Mouse (Mus musculus) intestine, embryonic 16.5 days (tissue): Measurements from ENCODE around the gene Trim34a. TPM values are rescaled to one million over a fixed set of nuclear protein-coding genes. Genes with fewer than 3 reads are reported as not detected.
A peak's percentile ranks its signal among the peaks of the same experiment; 100 is the strongest.
"Not testable (repeated sequence)": the region's sequence is repeated elsewhere in the genome, so short reads cannot be mapped to it uniquely, and the experiment has no call there.

Experiments
- ATAC-seq: fragments of 200-750 bp; cut with Nextera tagmentation; 2 replicates; pipeline ENCODE4 v1.8.0; 2017; ENCODE audit warnings: moderate TSS enrichment, moderate library complexity
- H3K27ac ChIP-seq: fragments of 300-500 bp; sonication (generic); 2 replicates; pipeline ENCODE4 v1.5.1; 2014; ENCODE audit warnings: mild to moderate bottlenecking, low read length
- H3K27me3 ChIP-seq: fragments of 300-500 bp; sonication (generic); replicated peaks from 2 replicates; pipeline ENCODE4 v1.6.1; 2014; ENCODE audit warnings: low read length, control low read depth, mixed read lengths; ENCODE audit not compliant: control insufficient read depth, insufficient read depth
- H3K36me3 ChIP-seq: fragments of 300-500 bp; sonication (generic); 2 replicates; pipeline ENCODE4 v1.6.1; 2014; ENCODE audit warnings: low read length, control low read depth; ENCODE audit not compliant: control insufficient read depth, insufficient read depth
- H3K4me1 ChIP-seq: fragments of 300-500 bp; sonication (generic); 2 replicates; pipeline ENCODE4 v1.6.1; 2014; ENCODE audit warnings: low read length, control low read depth, mixed read lengths; ENCODE audit not compliant: control insufficient read depth, insufficient read depth
- H3K4me2 ChIP-seq: fragments of 300-500 bp; sonication (generic); 2 replicates; pipeline ENCODE4 v1.6.1; 2014; ENCODE audit warnings: low read depth, low read length, control low read depth
- H3K4me3 ChIP-seq: fragments of 300-500 bp; sonication (generic); 2 replicates; pipeline ENCODE4 v1.5.1; 2014; ENCODE audit warnings: mild to moderate bottlenecking, low read length
- H3K9ac ChIP-seq: fragments of 300-500 bp; sonication (generic); 2 replicates; pipeline ENCODE4 v1.6.1; 2014; ENCODE audit warnings: low read depth, low read length
- H3K9me3 ChIP-seq: fragments of 300-500 bp; sonication (generic); 2 replicates; pipeline ENCODE4 v1.6.1; 2016; ENCODE audit warnings: low read length, control low read depth; ENCODE audit not compliant: control insufficient read depth
- WGBS: fragments of 180-500 bp; shearing (Covaris S2); extraction: QIAGEN DNeasy Blood & Tissue Kit; methylation state at CpG from one replicate; pipeline ENCODE4 v1.1.7; 2014; 5-methylcytosine and 5-hydroxymethylcytosine counted together
- polyA plus RNA-seq: library from polyadenylated mRNA; unstranded; fragments of >200 nt; fragmentation: Nextera tagmentation; extraction: Ambion mirVana; gene quantifications from 2 replicates; pipeline ENCODE4 v1.2.1, GENCODE M21; 2015

The Trim34a gene
- polyA plus RNA-seq, 1 experiment from 2014 or later = 2.0 TPM

- H3K27me3 ChIP-seq = no peaks in the 10 kb centered on the region
- no peak overlapping the region for H3K27ac ChIP-seq
- H3K36me3 ChIP-seq = no peaks in the 10 kb centered on the region
- no peak overlapping the region for H3K4me3 ChIP-seq
- H3K9me3 ChIP-seq = no peaks in the 10 kb centered on the region
- H3K4me1 ChIP-seq = 0 out of 2 replicates have a peak, but pooled peaks cover 3% of the 10 kb centered on the region
- WGBS = 67% methylated on average over 1 of the region's 1 CpGs
- H3K9ac ChIP-seq = no peak overlapping the region
- no peak for ATAC-seq
- no peak overlapping the region for H3K4me2 ChIP-seq
These were observed 641 bp upstream of the Trim34a start for GRCm38 (mm10) chr7:104243616-104244015.

- H3K27ac ChIP-seq, H3K4me3 ChIP-seq, ATAC-seq, H3K27me3 ChIP-seq, H3K9me3 ChIP-seq, H3K4me1 ChIP-seq, H3K9ac ChIP-seq, H3K36me3 ChIP-seq, H3K4me2 ChIP-seq: not testable (repeated sequence)
- 78% methylated on average over 4 of the region's 4 CpGs for WGBS
These were observed 16.1 kb downstream of the Trim34a start for GRCm38 (mm10) chr7:104260380-104260779.

GRCm38 (mm10) chr7:104265335-104265734 lies 21.1 kb downstream of the Trim34a start:
- not testable (repeated sequence) for ATAC-seq, H3K9ac ChIP-seq, H3K4me2 ChIP-seq, H3K27me3 ChIP-seq, H3K4me3 ChIP-seq, H3K9me3 ChIP-seq, H3K27ac ChIP-seq, H3K4me1 ChIP-seq, H3K36me3 ChIP-seq
- 67% methylated on average over 2 of the region's 5 CpGs for WGBS

GRCm38 (mm10) chr7:104279361-104279760 lies 35.1 kb downstream of the Trim34a start:
- not testable (repeated sequence) for H3K9ac ChIP-seq, H3K9me3 ChIP-seq, H3K4me2 ChIP-seq, H3K36me3 ChIP-seq, H3K4me1 ChIP-seq, H3K4me3 ChIP-seq, H3K27ac ChIP-seq, ATAC-seq, H3K27me3 ChIP-seq
- 69% methylated on average over 3 of the region's 3 CpGs for WGBS

- not testable (repeated sequence) for H3K4me1 ChIP-seq
These were observed 43.6 kb downstream of the Trim34a start, which contains the start of gene Trim5 for GRCm38 (mm10) chr7:104287576-104288443. TSS of gene Trim5 (minus strand) at chr7:104288094.

GRCm38 (mm10) chr7:104290641-104291040 lies 46.4 kb downstream of the Trim34a start:
- H3K9ac ChIP-seq = no peak overlapping the region
- WGBS = 83% methylated on average over 1 of the region's 1 CpGs
- H3K36me3 ChIP-seq = no peaks in the 10 kb centered on the region
- H3K4me3 ChIP-seq = no peak overlapping the region
- no peak for ATAC-seq
- H3K9me3 ChIP-seq = no peaks in the 10 kb centered on the region
- H3K4me1 ChIP-seq = no peaks in the 10 kb centered on the region
- no peaks in the 10 kb centered on the region for H3K27me3 ChIP-seq
- no peak overlapping the region for H3K4me2 ChIP-seq
- H3K27ac ChIP-seq = no peak overlapping the region

More at GRCm38 (mm10) chr7:104287576-104288443, 43.6 kb downstream of the Trim34a start, which contains the start of gene Trim5:
- H3K4me2 ChIP-seq = peak within 1 kb of the TSS; percentile 37; the same call in 1 of the 2 replicates
- not testable (repeated sequence) for H3K36me3 ChIP-seq, H3K9ac ChIP-seq, H3K27me3 ChIP-seq, H3K9me3 ChIP-seq, H3K27ac ChIP-seq
- ATAC-seq = peak; percentile 95
- peak within 1 kb of the TSS; percentile 10 for H3K4me3 ChIP-seq
- WGBS = 37% methylated on average over 14 of the region's 14 CpGs

- Histone ChIP-seq H3K4me2 (no peak overlapping the region), H3K27ac (no peak overlapping the region), H3K4me3 (no peak overlapping the region), H3K9ac (no peak overlapping the region), H3K36me3 (no peaks in the 10 kb centered on the region), H3K27me3 (no peaks in the 10 kb centered on the region), H3K9me3 (no peaks in the 10 kb centered on the region), H3K4me1 (no peaks in the 10 kb centered on the region)
- no peak for ATAC-seq
- 79% methylated on average over 5 of the region's 5 CpGs for WGBS
These were observed 47.6 kb downstream of the Trim34a start for GRCm38 (mm10) chr7:104291638-104292400.

Other genes starting within 250 kb of the Trim34a start
- gene Olfr638, start 245.7 kb upstream of the Trim34a start, polyA plus RNA-seq = not detected in 2 replicates
- gene Olfr639, start 227.2 kb upstream of the Trim34a start, polyA plus RNA-seq = not detected in 2 replicates
- gene Olfr640, start 218.9 kb upstream of the Trim34a start, polyA plus RNA-seq = not detected in 2 replicates
- not detected in 2 replicates for gene Olfr641, start 209.0 kb upstream of the Trim34a start, polyA plus RNA-seq
- gene Olfr642, start 191.8 kb upstream of the Trim34a start, polyA plus RNA-seq = not detected in 2 replicates
- not detected in 2 replicates for gene 4930516K23Rik, start 183.0 kb upstream of the Trim34a start, polyA plus RNA-seq
- gene Olfr644, start 172.6 kb upstream of the Trim34a start, polyA plus RNA-seq = not detected in 2 replicates
- not detected in 2 replicates for gene Olfr645, start 159.0 kb upstream of the Trim34a start, polyA plus RNA-seq
- not detected in 2 replicates for gene Olfr646, start 139.6 kb upstream of the Trim34a start, polyA plus RNA-seq
- not detected in 2 replicates for gene Ubqln5, start 114.6 kb upstream of the Trim34a start, polyA plus RNA-seq
- gene Olfr643, start 107.1 kb upstream of the Trim34a start, polyA plus RNA-seq = not detected in 2 replicates
- gene Ubqln3, start 101.2 kb upstream of the Trim34a start, polyA plus RNA-seq = not detected in 2 replicates
- gene Ubqlnl, start 93.9 kb upstream of the Trim34a start, polyA plus RNA-seq = not detected in 2 replicates
- gene Olfm5, start 79.6 kb upstream of the Trim34a start, polyA plus RNA-seq = not detected in 2 replicates
- 0.11 and 0.20 TPM in 2 replicates for gene Olfr648, start 61.1 kb upstream of the Trim34a start, polyA plus RNA-seq
- not detected in 2 replicates for gene Olfr649, start 48.5 kb upstream of the Trim34a start, polyA plus RNA-seq
- 0.78 and 1.2 TPM in 2 replicates for gene Trim6, start 25.7 kb upstream of the Trim34a start, polyA plus RNA-seq
- 0.33 and 0.47 TPM in 2 replicates for gene Trim5, start 43.6 kb downstream of the Trim34a start, polyA plus RNA-seq
- 5.1 and 6.3 TPM in 2 replicates for gene Trim12a, start 71.0 kb downstream of the Trim34a start, polyA plus RNA-seq
- gene Trim34b, start 85.0 kb downstream of the Trim34a start, polyA plus RNA-seq = 0.13 TPM in 1 of 2 replicates, not detected in the other
- 1.9 and 2.5 TPM in 2 replicates for gene Trim12c, start 108.9 kb downstream of the Trim34a start, polyA plus RNA-seq
- 0.06 and 0.20 TPM in 2 replicates for gene Trim30b, start 125.4 kb downstream of the Trim34a start, polyA plus RNA-seq
- 0.31 and 0.34 TPM in 2 replicates for gene Trim30c, start 156.4 kb downstream of the Trim34a start, polyA plus RNA-seq
- gene Trim30a, start 220.7 kb downstream of the Trim34a start, polyA plus RNA-seq = 1.2 TPM in 2 replicates